Mouse (Mus musculus): ENCODE measurements around the gene Foxd4. TPM values are rescaled to one million over a fixed set of nuclear protein-coding genes. Genes with fewer than 3 reads are reported as not detected.

The Foxd4 gene
- polyA plus RNA-seq (2012; ENCODE audit: insufficient read depth, insufficient read length, missing spikeins), result not detected in 2 replicates

GRCm38 (mm10) chr19:24900581-24901220 is at the start of gene Foxd4:
Foxd4 (minus strand) TSS chr19:24901197.
- Histone ChIP-seq H3K4me3 (ENCODE audit: insufficient read depth, low read depth, low read length) (peak within 1 kb of the TSS; percentile 32; the same call in 1 of the 2 replicates), H3K27ac (replicated peaks; ENCODE audit: low read depth, low read length) (no peak within 1 kb of the TSS), H3K4me1 (ENCODE audit: control insufficient read depth, insufficient read depth, insufficient read length, low read length) (no peaks in the 10 kb centered on the region)

GRCm38 (mm10) chr19:24945521-24946262 is 44.7 kb upstream of the Foxd4 start:
- Histone ChIP-seq H3K4me3 (ENCODE audit: insufficient read depth, low read depth, low read length) (no peak overlapping the region), H3K4me1 (ENCODE audit: control insufficient read depth, insufficient read depth, insufficient read length, low read length) (no peaks in the 10 kb centered on the region), H3K27ac (replicated peaks; ENCODE audit: low read depth, low read length) (no peak overlapping the region)

GRCm38 (mm10) chr19:24937084-24937483 is 36.1 kb upstream of the Foxd4 start:
- Histone ChIP-seq H3K27ac (replicated peaks; ENCODE audit: low read depth, low read length) (no peak overlapping the region), H3K4me3 (ENCODE audit: insufficient read depth, low read depth, low read length) (no peak overlapping the region), H3K4me1 (ENCODE audit: control insufficient read depth, insufficient read depth, insufficient read length, low read length) (no peaks in the 10 kb centered on the region)

DNA sequence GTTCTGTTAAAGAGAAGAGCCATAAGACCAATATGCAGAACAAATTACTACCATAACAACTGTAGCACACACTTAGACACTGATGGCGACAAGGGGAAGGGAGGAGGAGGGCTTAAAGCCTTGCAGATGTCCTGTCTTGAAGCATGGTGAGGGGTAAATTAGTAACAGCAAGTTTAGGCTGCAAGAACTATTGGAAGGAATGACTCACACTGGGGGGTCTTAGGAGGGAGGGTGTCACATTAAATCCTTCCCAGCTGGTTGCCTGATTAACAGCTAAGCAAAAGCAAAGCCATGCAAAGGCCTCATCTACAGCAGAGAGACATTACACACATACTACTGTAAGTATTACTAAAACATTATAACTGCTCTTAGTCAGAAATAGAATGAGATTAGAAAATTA is 28.0 kb upstream of the Foxd4 start:
- Histone ChIP-seq H3K4me1 (ENCODE audit: control insufficient read depth, insufficient read depth, insufficient read length, low read length) (no peaks in the 10 kb centered on the region), H3K4me3 (ENCODE audit: insufficient read depth, low read depth, low read length) (no peak overlapping the region)

GRCm38 (mm10) chr19:24920866-24921265 is 19.9 kb upstream of the Foxd4 start:
- no peak overlapping the region for H3K4me3 ChIP-seq (ENCODE audit: insufficient read depth, low read depth, low read length)
- H3K4me1 ChIP-seq (ENCODE audit: control insufficient read depth, insufficient read depth, insufficient read length, low read length), result no peaks in the 10 kb centered on the region
- H3K27ac ChIP-seq (replicated peaks; ENCODE audit: low read depth, low read length), result no peak overlapping the region

More for the DNA sequence above, 28.0 kb upstream of the Foxd4 start:
- no peak overlapping the region for H3K27ac ChIP-seq (replicated peaks; ENCODE audit: low read depth, low read length)

DNA sequence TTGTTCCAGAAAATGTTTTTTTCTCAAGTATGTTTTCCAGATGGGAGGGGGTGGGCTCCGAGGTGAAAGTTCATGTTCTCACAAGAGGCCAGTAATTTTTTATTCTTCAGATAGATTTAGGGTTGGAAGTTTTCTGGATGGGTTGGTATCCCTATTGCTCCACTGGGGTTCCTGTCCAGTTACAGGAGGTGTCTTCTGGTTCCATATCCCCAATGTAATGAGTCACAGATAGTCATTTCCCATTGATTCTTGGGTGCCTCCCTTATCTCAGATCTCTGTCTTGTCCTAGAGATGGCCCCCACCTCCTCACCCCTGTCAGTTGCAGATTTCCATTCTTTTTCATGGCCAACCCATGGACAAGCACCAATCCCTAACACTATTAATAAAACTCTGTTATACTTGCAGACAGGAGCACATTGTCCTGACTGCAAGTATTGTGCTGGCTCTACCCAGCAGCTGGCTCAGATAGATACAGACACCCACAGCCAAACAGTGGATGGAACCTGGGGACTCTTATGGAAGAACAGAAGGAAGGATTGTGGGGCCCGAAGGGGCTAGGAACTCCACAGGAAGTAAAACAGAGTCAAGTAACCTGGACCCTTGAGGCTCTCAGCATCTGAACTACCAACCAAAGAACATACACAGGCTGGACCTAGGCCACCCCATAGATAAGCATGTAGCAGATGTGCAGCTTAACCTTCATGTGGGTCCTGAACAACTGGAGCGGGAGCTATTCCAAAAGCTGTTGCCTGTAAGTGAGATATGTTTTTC is 7.6 kb upstream of the Foxd4 start:
- Histone ChIP-seq H3K4me1 (ENCODE audit: control insufficient read depth, insufficient read depth, insufficient read length, low read length) (no peaks in the 10 kb centered on the region), H3K27ac (replicated peaks; ENCODE audit: low read depth, low read length) (no peak overlapping the region), H3K4me3 (ENCODE audit: insufficient read depth, low read depth, low read length) (no peak overlapping the region)

DNA sequence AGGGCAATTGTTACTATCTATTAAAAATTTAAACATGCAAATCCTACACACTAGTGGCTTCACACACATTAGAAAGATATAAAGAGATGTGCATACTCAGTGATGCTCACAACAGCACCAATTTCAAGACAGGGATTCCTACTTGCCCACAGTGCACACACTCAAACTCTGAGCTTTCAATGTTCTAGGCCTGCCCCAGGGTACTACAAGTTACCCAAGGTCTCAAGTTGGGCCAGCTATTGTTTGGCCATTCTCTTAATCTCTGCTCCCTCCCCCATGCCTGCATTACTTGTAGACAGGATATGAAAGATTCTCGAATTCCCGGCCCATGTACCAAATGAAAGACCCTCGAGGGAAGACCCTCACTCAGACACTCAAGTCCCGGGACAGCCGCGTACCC is 6.7 kb upstream of the Foxd4 start:
- Histone ChIP-seq H3K27ac (replicated peaks; ENCODE audit: low read depth, low read length) (no peak overlapping the region), H3K4me1 (ENCODE audit: control insufficient read depth, insufficient read depth, insufficient read length, low read length) (no peaks in the 10 kb centered on the region), H3K4me3 (ENCODE audit: insufficient read depth, low read depth, low read length) (no peak overlapping the region)

GRCm38 (mm10) chr19:24902821-24903220 is 1.8 kb upstream of the Foxd4 start:
- no peak overlapping the region for H3K27ac ChIP-seq (replicated peaks; ENCODE audit: low read depth, low read length)

GRCm38 (mm10) chr19:24902256-24902655 is 1.3 kb upstream of the Foxd4 start:
- Histone ChIP-seq H3K27ac (replicated peaks; ENCODE audit: low read depth, low read length) (no peak overlapping the region), H3K4me1 (ENCODE audit: control insufficient read depth, insufficient read depth, insufficient read length, low read length) (no peaks in the 10 kb centered on the region), H3K4me3 (ENCODE audit: insufficient read depth, low read depth, low read length) (no peak overlapping the region)

More at GRCm38 (mm10) chr19:24902821-24903220, 1.8 kb upstream of the Foxd4 start:
- no peaks in the 10 kb centered on the region for H3K4me1 ChIP-seq (ENCODE audit: control insufficient read depth, insufficient read depth, insufficient read length, low read length)
- no peak overlapping the region for H3K4me3 ChIP-seq (ENCODE audit: insufficient read depth, low read depth, low read length)

- H3K4me1 ChIP-seq (ENCODE audit: control insufficient read depth, insufficient read depth, insufficient read length, low read length), result no peaks in the 10 kb centered on the region
- no peak overlapping the region for H3K4me3 ChIP-seq (ENCODE audit: insufficient read depth, low read depth, low read length)
- H3K27ac ChIP-seq (replicated peaks; ENCODE audit: low read depth, low read length), result no peak overlapping the region
These were observed 669 bp upstream of the Foxd4 start for GRCm38 (mm10) chr19:24901666-24902065.

GRCm38 (mm10) chr19:24899578-24900544 is 1.1 kb downstream of the Foxd4 start:
- H3K27ac ChIP-seq (replicated peaks; ENCODE audit: low read depth, low read length), result no peak overlapping the region
- no peaks in the 10 kb centered on the region for H3K4me1 ChIP-seq (ENCODE audit: control insufficient read depth, insufficient read depth, insufficient read length, low read length)
- peak overlapping the region; percentile 32; the same call in 1 of the 2 replicates for H3K4me3 ChIP-seq (ENCODE audit: insufficient read depth, low read depth, low read length)

DNA sequence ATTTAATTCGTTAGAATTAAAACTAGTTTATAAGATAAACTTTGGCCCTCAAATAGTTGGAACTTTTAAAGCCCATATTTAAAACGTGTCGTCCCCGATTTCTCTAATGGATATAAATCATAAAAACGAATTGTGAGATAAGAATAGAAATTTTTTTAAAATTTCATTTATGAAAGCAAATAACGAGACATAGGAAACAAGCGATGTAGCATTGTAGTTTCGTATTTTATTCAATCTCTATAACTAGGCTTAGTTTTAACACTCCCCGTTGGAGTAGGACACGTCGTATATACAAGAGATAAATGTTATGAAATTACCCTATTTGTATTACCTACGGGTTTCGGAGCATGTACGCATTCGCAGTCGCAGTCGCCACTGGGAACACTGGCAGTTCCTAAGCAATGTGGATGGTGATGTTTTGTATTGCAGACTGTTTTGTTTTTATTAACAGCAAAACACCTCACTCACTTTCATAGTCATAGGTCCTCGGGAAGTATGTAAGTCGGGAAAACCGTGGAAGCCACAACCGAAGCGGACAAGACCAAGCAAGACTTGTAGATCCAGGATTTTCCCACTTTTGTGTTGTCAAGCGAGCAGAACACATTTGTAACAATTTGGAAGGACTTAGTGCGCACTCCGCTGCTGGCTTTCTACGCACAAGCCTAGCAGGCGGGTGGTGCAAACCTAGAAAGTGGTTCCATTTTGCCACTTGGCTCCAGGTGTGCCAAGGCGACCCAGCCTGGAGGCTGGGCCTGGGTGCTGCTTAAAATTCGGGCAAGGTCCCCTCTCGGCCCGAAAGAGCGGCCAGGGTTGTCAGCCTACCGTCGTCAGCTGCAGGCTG is 2.0 kb downstream of the Foxd4 start:
- Histone ChIP-seq H3K4me1 (ENCODE audit: control insufficient read depth, insufficient read depth, insufficient read length, low read length) (no peaks in the 10 kb centered on the region), H3K27ac (replicated peaks; ENCODE audit: low read depth, low read length) (no peak overlapping the region), H3K4me3 (ENCODE audit: insufficient read depth, low read depth, low read length) (0 out of 2 replicates have a peak overlapping the region, but pooled peaks have one; percentile 32)

GRCm38 (mm10) chr19:24897896-24898736 is 2.9 kb downstream of the Foxd4 start:
- Histone ChIP-seq H3K4me1 (ENCODE audit: control insufficient read depth, insufficient read depth, insufficient read length, low read length) (no peaks in the 10 kb centered on the region), H3K4me3 (ENCODE audit: insufficient read depth, low read depth, low read length) (no peak overlapping the region), H3K27ac (replicated peaks; ENCODE audit: low read depth, low read length) (no peak overlapping the region)
